Mouse (Mus musculus) embryonic fibroblast, embryonic 13.5 days (primary cell): ENCODE results near the gene Pglyrp2.

Experiments used
- CTCF ChIP-seq: IDR thresholded peaks from 2 replicates; pipeline ENCODE4 v1.5.1; 2011; ENCODE audit warnings: mild to moderate bottlenecking, control low read depth, low read length, moderate library complexity, borderline replicate concordance; ENCODE audit not compliant: insufficient read depth
- POLR2A ChIP-seq: IDR thresholded peaks from 2 replicates; pipeline ENCODE4 v1.6.1; 2011; ENCODE audit warnings: low read depth, mild to moderate bottlenecking, control low read depth, low read length, moderate library complexity

- TF ChIP-seq POLR2A = no peak
- TF ChIP-seq CTCF = no peak
Measured at GRCm38 (mm10) chr17:32368991-32369578, 54.9 kb downstream of the Pglyrp2 start.
